Mouse (Mus musculus) forebrain, embryonic 12.5 days (tissue): ENCODE measurements around the gene Zic2. TPM values are rescaled to one million over a fixed set of nuclear protein-coding genes. Genes with fewer than 3 reads are reported as not detected.

Source experiments
- ATAC-seq: fragments of 200-750 bp; cut with Nextera tagmentation; 2 replicates; pipeline ENCODE4 v1.8.0; 2017; ENCODE audit warnings: moderate TSS enrichment; ENCODE audit not compliant: low FRiP score
- H3K27ac ChIP-seq: fragments of 300-500 bp; sonication (generic); 2 replicates; pipeline ENCODE4 v1.5.1; 2016; ENCODE audit warnings: mild to moderate bottlenecking
- H3K27me3 ChIP-seq: fragments of 300-500 bp; sonication (generic); 2 replicates; pipeline ENCODE4 v1.6.1; 2016; ENCODE audit warnings: mild to moderate bottlenecking
- H3K36me3 ChIP-seq: fragments of 300-500 bp; sonication (generic); replicated peaks from 2 replicates; pipeline ENCODE4 v1.6.1; 2016; ENCODE audit warnings: mild to moderate bottlenecking
- H3K4me1 ChIP-seq: fragments of 300-500 bp; sonication (generic); 2 replicates; pipeline ENCODE4 v1.6.1; 2016
- H3K4me2 ChIP-seq: fragments of 300-500 bp; sonication (generic); 2 replicates; pipeline ENCODE4 v1.6.1; 2016; ENCODE audit warnings: mild to moderate bottlenecking, moderate library complexity
- H3K4me3 ChIP-seq: fragments of 300-500 bp; sonication (generic); replicated peaks from 2 replicates; pipeline ENCODE4 v1.5.1; 2016; ENCODE audit warnings: mild to moderate bottlenecking
- H3K9ac ChIP-seq: fragments of 300-500 bp; sonication (generic); 2 replicates; pipeline ENCODE4 v1.6.1; 2016; ENCODE audit warnings: mild to moderate bottlenecking
- H3K9me3 ChIP-seq: fragments of 300-500 bp; sonication (generic); 2 replicates; pipeline ENCODE4 v1.6.1; 2016
- WGBS: fragments of 180-500 bp; shearing (Covaris S2); methylation state at CpG from one replicate; pipeline ENCODE4 v1.1.7; 2016; 5-methylcytosine and 5-hydroxymethylcytosine counted together
- polyA plus RNA-seq: library from polyadenylated mRNA; unstranded; fragments of >200 nt; fragmentation: Nextera tagmentation; extraction: Ambion mirVana; gene quantifications from 2 replicates; pipeline ENCODE4 v1.2.1, GENCODE M21; 2016

The Zic2 gene
- polyA plus RNA-seq, 1 experiment from 2014 or later = 16.3 TPM

DNA sequence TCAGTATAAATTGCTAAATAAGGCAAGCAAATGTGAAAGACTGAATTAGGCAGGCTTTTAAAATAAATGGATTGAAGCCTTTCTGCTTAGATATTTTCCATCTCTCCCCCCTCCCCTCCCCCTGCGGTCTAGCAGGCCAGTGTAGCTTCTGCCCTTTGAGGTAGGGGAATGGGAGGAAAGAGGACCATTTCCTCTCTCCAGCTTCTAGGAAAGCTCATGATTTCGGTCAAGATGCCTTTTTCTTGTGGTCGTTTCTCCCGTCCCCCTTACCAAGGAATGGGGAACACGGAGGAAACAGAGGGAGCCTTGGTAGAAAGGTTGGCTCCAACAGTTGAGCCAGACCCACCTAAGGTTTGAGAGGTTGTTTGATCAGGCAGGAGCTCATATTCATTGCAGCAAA lies 2.6 kb upstream of the Zic2 start:
- peak overlapping the region; percentile 90 for H3K4me3 ChIP-seq
- no peaks in the 10 kb centered on the region for H3K9me3 ChIP-seq
- peak overlapping the region; percentile 99 for H3K27ac ChIP-seq
- peaks cover 58% of the 10 kb centered on the region for H3K4me1 ChIP-seq
- peak overlapping the region; percentile 99 for H3K9ac ChIP-seq
- H3K36me3 ChIP-seq = peaks cover 6% of the 10 kb centered on the region; the same call in 1 of the 2 replicates
- 3% methylated on average over 5 of the region's 5 CpGs for WGBS
- H3K27me3 ChIP-seq = peaks cover 64% of the 10 kb centered on the region
- peak overlapping the region; percentile 63 for H3K4me2 ChIP-seq
- ATAC-seq = no peak

DNA sequence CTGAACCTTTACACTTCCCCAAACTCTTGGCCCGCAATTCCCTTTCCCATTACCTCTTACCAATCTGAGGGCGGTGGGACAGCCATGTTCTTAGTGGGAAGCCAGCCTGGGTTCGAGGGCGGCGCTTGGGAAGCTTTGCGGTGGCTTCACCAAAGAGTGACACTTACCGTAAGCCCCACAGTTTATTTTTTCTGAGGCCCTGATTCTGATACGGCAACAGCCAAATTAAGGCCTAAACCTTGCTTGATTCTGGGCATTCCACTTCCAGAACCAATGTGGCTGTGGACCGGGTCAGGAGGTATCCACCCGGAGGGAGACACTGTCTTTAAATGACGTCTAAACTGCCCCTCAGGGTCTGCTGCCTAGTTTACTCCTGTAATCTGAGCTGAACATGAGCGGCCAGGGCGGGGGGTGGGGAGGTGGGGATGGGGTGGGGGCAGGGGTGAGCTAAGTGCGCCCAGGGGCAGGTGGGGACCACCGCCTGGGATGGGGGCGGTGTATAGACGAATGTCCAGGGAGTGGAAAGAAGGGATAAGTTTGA lies 2.0 kb upstream of the Zic2 start:
- Histone ChIP-seq H3K4me1 (peaks cover 53% of the 10 kb centered on the region), H3K27ac (peak overlapping the region; percentile 99), H3K9me3 (no peaks in the 10 kb centered on the region), H3K36me3 (peaks cover 9% of the 10 kb centered on the region; the same call in 1 of the 2 replicates), H3K4me2 (peak overlapping the region; percentile 63), H3K27me3 (peaks cover 63% of the 10 kb centered on the region), H3K4me3 (peak overlapping the region; percentile 90), H3K9ac (peak overlapping the region; percentile 99)
- 2% methylated on average over 17 of the region's 17 CpGs for WGBS
- no peak for ATAC-seq

DNA sequence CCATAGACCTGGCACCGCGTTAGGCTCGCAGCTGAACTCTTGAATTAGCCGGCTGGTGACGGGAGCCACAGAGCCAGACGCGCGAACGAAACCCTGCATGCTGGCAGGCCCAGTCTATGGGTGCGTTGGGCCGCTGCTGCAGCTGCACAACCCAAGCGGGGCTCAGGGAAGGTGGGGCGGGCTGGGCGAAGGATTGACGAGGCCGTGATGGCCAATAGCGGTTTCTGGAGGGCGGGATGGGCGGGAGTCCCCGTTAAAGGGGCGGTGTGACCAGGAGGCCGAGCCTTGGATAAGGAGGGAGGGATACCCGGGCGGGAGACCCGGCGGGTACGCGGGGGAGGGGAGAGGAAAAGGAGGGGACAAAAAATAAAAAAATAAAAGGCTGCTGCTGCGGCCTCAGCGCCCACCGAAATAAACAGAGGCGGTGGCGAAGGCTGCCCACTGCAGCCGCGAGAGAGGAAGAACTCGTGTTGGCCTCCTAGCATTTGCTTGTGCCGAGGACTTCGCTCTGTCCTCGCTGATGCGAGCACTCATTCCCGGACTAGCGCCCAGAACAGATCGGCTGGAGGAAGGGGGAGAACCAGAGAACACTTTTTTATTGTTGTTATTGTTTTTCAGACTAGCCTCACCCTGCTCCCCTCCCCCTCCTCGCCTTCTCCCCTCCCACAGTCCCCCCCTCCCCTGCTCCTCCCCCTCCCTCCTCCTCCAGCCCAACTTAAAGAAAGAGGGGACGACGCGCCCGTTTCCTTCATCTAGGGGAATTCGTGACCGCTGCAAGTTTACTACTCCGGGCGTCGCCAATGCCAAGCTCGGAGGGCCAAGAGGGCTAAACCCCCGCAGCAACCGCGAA lies 969 bp upstream of the Zic2 start:
- H3K4me3 ChIP-seq = peak overlapping the region; percentile 90
- H3K9me3 ChIP-seq = no peaks in the 10 kb centered on the region
- H3K4me1 ChIP-seq = peaks cover 47% of the 10 kb centered on the region
- H3K27me3 ChIP-seq = peaks cover 61% of the 10 kb centered on the region
- peak overlapping the region; percentile 63 for H3K4me2 ChIP-seq
- peak; percentile 85 for ATAC-seq
- H3K27ac ChIP-seq = peak overlapping the region; percentile 99
- peak overlapping the region; percentile 99 for H3K9ac ChIP-seq
- peaks cover 16% of the 10 kb centered on the region; the same call in 1 of the 2 replicates for H3K36me3 ChIP-seq
- under 1% methylated on average over 56 of the region's 57 CpGs for WGBS

DNA sequence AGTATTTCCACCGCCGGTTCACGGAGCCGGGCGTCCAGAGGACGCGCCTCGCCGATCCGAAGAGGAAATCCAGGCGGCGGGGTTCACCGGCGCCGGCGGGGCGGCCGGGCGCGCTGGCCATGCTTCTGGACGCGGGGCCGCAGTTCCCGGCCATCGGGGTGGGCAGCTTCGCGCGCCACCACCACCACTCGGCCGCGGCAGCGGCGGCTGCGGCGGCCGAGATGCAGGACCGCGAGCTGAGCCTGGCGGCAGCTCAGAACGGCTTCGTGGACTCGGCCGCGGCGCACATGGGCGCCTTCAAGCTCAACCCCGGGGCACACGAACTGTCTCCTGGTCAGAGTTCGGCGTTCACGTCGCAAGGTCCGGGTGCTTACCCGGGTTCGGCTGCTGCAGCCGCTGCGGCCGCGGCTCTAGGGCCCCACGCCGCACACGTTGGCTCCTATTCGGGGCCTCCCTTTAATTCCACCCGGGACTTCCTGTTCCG lies 364 bp downstream of the Zic2 start:
- Histone ChIP-seq H3K4me2 (peak overlapping the region; percentile 63), H3K36me3 (peaks cover 16% of the 10 kb centered on the region; the same call in 1 of the 2 replicates), H3K9me3 (no peaks in the 10 kb centered on the region), H3K27me3 (peaks cover 59% of the 10 kb centered on the region), H3K4me3 (peak overlapping the region; percentile 90), H3K4me1 (peaks cover 45% of the 10 kb centered on the region), H3K27ac (peak overlapping the region; percentile 99), H3K9ac (peak overlapping the region; percentile 99)
- WGBS = under 1% methylated on average over 65 of the region's 65 CpGs
- ATAC-seq = no peak

DNA sequence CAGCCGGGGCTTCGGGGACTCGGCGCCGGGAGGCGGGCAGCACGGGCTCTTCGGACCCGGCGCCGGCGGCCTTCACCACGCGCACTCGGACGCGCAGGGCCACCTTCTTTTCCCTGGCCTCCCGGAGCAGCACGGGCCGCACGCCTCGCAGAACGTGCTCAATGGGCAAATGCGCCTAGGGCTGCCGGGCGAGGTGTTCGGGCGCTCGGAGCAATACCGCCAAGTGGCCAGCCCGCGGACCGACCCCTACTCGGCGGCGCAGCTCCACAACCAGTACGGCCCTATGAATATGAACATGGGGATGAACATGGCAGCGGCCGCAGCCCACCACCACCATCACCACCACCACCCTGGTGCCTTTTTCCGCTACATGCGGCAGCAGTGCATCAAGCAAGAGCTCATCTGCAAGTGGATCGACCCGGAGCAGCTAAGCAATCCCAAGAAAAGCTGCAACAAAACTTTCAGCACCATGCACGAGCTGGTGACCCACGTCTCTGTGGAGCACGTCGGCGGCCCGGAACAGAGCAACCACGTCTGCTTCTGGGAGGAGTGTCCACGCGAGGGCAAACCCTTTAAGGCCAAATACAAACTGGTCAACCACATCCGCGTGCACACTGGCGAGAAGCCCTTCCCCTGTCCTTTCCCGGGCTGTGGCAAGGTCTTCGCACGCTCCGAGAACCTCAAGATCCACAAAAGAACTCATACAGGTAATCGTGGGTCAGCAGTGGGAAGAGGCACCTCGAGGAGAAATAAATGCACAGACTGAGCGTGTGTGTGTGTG lies 996 bp downstream of the Zic2 start:
- Histone ChIP-seq H3K27me3 (peaks cover 62% of the 10 kb centered on the region), H3K4me2 (peak overlapping the region; percentile 63), H3K9me3 (no peaks in the 10 kb centered on the region), H3K4me1 (peaks cover 52% of the 10 kb centered on the region), H3K9ac (peak overlapping the region; percentile 99), H3K27ac (peak overlapping the region; percentile 99), H3K4me3 (peak overlapping the region; percentile 90), H3K36me3 (peaks cover 16% of the 10 kb centered on the region; the same call in 1 of the 2 replicates)
- no peak for ATAC-seq
- under 1% methylated on average over 62 of the region's 62 CpGs for WGBS

DNA sequence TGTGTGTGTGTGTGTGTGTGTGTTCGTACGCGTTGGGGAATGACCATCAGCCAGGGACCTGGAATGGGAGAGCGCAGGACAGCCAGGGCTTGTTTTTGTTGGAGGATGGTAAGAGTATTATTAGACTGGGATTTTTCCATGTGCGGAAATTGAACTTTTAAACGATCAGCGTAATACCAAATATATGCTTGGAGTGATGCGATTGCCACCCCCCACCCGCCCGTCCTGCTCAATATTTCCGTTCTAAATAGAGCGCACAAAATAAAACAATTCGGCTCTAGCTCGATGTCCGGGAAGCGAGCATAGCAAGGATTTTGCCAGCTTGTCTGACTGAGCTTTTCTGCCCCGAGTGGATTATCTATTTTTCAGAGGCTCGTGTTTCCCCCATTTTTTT lies 1.6 kb downstream of the Zic2 start:
- Histone ChIP-seq H3K27ac (peak overlapping the region; percentile 99), H3K4me3 (peak overlapping the region; percentile 90), H3K4me2 (peak overlapping the region; percentile 63), H3K9me3 (no peaks in the 10 kb centered on the region), H3K9ac (peak overlapping the region; percentile 99), H3K36me3 (peaks cover 16% of the 10 kb centered on the region; the same call in 1 of the 2 replicates), H3K27me3 (peaks cover 61% of the 10 kb centered on the region), H3K4me1 (peaks cover 52% of the 10 kb centered on the region)
- ATAC-seq = no peak
- under 1% methylated on average over 18 of the region's 18 CpGs for WGBS

DNA sequence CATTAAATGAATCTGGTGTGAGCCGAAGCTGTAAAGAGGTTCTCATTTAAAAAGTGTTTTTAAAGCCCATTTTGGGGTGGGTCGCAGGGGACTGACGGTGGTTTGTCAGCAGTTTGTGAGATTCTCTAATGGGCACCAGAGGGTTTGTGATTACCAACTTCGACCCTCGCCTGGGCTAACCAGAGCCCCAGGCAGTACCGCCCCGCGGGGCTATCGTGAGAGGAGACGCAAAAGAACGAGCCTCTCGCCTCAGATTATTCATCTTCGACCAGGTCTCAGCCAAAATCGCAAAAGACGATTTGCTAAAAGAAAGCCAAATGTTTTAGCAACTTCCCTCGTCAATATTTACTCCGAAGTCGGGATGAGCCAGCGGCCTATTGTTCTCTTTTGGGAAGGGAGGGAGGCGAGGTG lies 2.0 kb downstream of the Zic2 start:
- WGBS = 0% methylated on average over 20 of the region's 20 CpGs
- H3K4me1 ChIP-seq = peaks cover 57% of the 10 kb centered on the region

DNA sequence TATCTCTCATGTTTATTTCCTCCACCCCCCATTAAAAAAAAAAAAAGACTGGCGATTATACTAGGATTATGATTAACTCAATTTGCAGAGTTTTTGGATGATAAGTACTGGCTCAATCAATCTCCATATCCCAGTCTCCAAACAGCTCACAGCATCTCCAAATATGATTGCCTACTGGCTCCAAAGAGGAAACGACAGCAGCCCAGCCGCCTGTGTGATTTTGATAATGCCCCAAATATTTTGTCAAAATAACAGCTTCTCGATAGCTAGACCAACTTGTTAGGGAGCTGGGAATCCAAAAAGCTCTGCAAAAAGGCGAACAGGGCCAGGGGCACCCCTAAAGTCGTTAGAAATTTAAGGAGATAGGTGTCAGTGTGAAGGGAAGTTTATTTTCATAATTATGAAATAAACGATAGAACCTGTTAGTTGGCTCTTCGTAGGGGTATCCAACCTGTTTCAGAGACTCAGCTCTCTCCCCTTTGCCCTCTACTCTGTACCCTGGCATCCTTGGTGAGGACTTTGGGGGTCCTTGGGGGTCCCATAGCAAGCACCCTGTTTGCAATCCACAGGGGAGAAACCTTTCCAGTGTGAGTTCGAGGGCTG lies 2.8 kb downstream of the Zic2 start:
- Histone ChIP-seq H3K36me3 (peaks cover 16% of the 10 kb centered on the region; the same call in 1 of the 2 replicates), H3K4me3 (peak overlapping the region; percentile 90), H3K27ac (peak overlapping the region; percentile 99), H3K9me3 (no peaks in the 10 kb centered on the region), H3K9ac (peak overlapping the region; percentile 99), H3K4me2 (peak overlapping the region; percentile 63), H3K27me3 (peaks cover 68% of the 10 kb centered on the region), H3K4me1 (peaks cover 65% of the 10 kb centered on the region)
- 1% methylated on average over 9 of the region's 9 CpGs for WGBS
- ATAC-seq = no peak

More for the DNA sequence above, 2.0 kb downstream of the Zic2 start:
- Histone ChIP-seq H3K4me2 (peak overlapping the region; percentile 63), H3K9me3 (no peaks in the 10 kb centered on the region), H3K27me3 (peaks cover 65% of the 10 kb centered on the region), H3K27ac (peak overlapping the region; percentile 99), H3K9ac (peak overlapping the region; percentile 99), H3K36me3 (peaks cover 16% of the 10 kb centered on the region; the same call in 1 of the 2 replicates), H3K4me3 (peak overlapping the region; percentile 90)
- ATAC-seq = no peak

DNA sequence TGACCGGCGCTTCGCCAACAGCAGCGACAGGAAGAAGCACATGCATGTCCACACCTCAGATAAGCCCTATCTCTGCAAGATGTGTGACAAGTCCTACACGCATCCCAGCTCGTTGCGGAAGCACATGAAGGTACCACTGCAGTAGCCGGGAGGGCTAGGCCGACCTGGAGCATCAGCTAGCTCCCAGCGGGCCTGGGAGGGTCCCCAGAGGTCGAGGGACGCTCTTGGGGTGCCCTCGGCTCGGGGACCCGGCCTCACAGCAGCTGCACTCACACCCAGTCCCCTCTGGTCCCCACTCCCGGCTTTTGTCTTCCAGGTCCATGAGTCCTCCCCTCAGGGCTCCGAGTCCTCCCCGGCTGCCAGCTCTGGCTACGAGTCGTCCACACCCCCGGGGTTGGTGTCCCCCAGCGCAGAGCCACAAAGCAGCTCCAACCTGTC lies 3.4 kb downstream of the Zic2 start:
- no peak for ATAC-seq
- H3K4me2 ChIP-seq = peak overlapping the region; percentile 63
- H3K27ac ChIP-seq = peak overlapping the region; percentile 99
- peaks cover 68% of the 10 kb centered on the region for H3K27me3 ChIP-seq
- no peaks in the 10 kb centered on the region for H3K9me3 ChIP-seq
- peak overlapping the region; percentile 90 for H3K4me3 ChIP-seq
- WGBS = under 1% methylated on average over 22 of the region's 22 CpGs
- peaks cover 62% of the 10 kb centered on the region for H3K4me1 ChIP-seq
- H3K9ac ChIP-seq = peak overlapping the region; percentile 99
- H3K36me3 ChIP-seq = peaks cover 16% of the 10 kb centered on the region; the same call in 1 of the 2 replicates

DNA sequence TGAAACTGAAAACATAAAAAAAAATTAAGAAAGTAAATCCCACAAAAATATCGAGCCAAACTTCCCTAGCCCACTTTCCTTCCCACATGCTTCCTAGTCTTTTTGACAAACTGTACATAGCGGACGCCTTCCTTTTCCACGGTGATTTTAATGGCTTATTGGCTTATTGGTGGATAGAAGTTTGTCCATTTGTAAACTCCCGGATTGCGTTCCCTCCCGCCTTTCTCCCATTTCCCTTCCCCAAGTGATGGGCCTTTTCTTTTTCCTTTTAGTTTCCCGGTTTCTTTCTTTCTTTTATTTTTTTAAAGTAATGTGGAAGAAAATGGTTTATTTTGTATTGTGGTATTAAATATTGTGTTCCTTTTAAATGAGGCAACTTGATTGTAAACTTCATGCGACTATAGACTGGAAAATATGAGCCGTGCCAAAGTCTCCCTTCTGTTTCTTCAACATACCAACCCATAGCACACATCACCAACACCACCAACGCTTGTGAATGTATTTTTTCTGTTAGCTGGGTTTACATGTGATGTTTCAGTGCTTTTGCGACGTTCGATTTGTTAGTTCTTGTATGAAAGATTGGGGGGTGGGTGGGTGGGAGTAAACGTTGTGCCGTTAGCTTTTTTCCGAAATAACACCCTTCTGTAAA lies 4.3 kb downstream of the Zic2 start:
- Histone ChIP-seq H3K4me3 (peak overlapping the region; percentile 90), H3K27me3 (peaks cover 68% of the 10 kb centered on the region), H3K36me3 (peaks cover 16% of the 10 kb centered on the region; the same call in 1 of the 2 replicates), H3K9ac (peak overlapping the region; percentile 58), H3K27ac (peak overlapping the region; percentile 61; the same call in 1 of the 2 replicates), H3K4me1 (peaks cover 61% of the 10 kb centered on the region), H3K9me3 (no peaks in the 10 kb centered on the region), H3K4me2 (peak overlapping the region; percentile 63)
- ATAC-seq = no peak
- WGBS = 11% methylated on average over 17 of the region's 17 CpGs

DNA sequence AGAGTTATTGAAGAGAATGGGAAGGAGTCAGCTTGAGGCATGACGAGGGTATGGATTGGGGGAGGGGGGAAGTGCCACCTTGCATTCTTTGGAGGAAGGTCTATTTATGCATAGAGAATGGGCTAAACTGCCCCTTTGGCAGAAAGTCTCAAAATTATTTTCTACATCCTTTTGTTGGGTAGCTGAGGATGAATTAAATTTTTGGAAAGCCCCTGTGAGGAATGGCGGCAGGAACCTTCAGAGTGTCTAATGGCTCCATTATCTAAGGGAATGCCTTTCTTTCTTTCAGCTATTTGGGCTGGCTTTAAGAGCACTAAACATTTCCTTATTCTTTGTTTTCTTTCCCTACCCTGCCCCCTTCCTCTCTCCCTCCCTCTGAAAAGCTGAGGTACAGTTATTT lies 5.1 kb downstream of the Zic2 start:
- H3K36me3 ChIP-seq = peaks cover 16% of the 10 kb centered on the region; the same call in 1 of the 2 replicates
- WGBS = 2% methylated on average over 2 of the region's 2 CpGs
- H3K27ac ChIP-seq = peak overlapping the region; percentile 66; the same call in 1 of the 2 replicates
- H3K27me3 ChIP-seq = peaks cover 71% of the 10 kb centered on the region
- peak overlapping the region; percentile 90 for H3K4me3 ChIP-seq
- H3K9ac ChIP-seq = peak overlapping the region; percentile 55
- no peaks in the 10 kb centered on the region for H3K9me3 ChIP-seq
- H3K4me2 ChIP-seq = peak overlapping the region; percentile 63
- peaks cover 61% of the 10 kb centered on the region for H3K4me1 ChIP-seq
- no peak for ATAC-seq
